Mouse (Mus musculus): ENCODE results near the gene Esrp2.

Esrp2 gene

GRCm38 (mm10) chr8:106123443-106123842 is 13.3 kb downstream of the Esrp2 start:
- DNase-seq (ENCODE audit: low read depth, low spot score) = peak; percentile 14

DNA sequence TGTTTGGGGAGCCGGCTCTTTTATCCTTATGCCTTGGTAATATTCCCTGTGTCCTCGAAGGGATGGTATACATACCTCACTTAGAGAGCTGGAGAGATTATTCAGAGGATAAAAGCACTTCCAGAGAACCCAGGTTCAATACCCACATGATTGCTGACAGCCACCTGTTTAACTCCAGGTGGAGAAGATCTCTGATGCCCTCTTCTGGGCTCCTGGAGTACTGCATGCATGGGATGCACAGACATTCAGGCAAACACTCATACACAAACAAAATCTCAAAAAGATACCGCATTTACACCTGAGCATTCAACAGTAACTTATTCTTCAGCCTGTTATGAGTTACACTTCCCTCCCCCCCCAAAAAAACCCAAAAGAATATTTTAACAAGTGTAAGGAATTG is 20.9 kb downstream of the Esrp2 start:
- DNase-seq (ENCODE audit: low read depth, low spot score) = peak; percentile 72

- no peak for DNase-seq (ENCODE audit: low read depth, low spot score)
Measured at GRCm38 (mm10) chr8:106112514-106112913, 24.3 kb downstream of the Esrp2 start.

- no peak for DNase-seq (ENCODE audit: low read depth, low spot score)
Measured at GRCm38 (mm10) chr8:106112041-106112440, 24.7 kb downstream of the Esrp2 start.

GRCm38 (mm10) chr8:106108729-106109128 is 28.0 kb downstream of the Esrp2 start:
- no peak for DNase-seq (ENCODE audit: low read depth, low spot score)

DNA sequence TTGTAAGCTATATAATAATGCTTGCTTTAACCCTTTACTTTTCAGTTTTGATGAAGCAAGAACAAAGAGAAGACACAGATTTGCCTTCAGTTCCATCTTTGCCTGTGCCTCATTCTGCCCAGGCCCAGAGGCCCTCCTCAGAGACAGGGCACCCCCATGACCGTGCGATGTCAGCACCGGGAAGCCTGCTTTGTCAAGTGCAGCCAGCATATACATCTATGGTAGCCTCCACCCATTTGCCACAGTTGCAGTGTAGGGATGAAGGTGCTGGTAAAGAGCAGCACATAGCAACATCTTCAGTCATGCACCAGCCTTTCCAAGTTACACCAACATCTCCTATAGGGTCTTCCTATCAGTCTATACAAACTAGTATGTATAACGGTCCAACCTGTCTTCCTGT is 28.7 kb downstream of the Esrp2 start:
- no peak for DNase-seq (ENCODE audit: low read depth, low spot score)

- DNase-seq (ENCODE audit: low read depth, low spot score) = no peak
Measured at GRCm38 (mm10) chr8:106106193-106106592, 30.6 kb downstream of the Esrp2 start.

GRCm38 (mm10) chr8:106103888-106104287 is 32.9 kb downstream of the Esrp2 start:
- no peak for DNase-seq (ENCODE audit: low read depth, low spot score)

DNA sequence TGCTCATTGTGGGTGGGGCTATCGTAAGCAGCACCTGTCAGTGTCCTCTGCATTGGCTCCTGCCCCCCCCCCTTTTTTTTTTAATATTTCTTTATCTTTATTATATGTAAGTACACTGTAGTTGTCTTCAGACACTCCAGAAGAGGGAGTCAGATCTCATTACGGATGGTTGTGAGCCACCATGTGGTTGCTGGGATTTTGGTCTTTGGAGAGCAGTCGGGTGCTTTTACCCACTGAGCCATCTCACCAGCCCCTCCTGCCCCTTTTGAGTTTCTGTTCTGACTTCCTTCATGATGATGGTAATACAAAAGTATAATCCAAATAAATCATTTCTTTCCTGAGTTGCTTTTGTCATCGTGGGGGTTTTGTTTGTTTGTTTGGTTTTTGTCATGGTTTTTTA is 34.5 kb downstream of the Esrp2 start:
- DNase-seq (ENCODE audit: low read depth, low spot score) = no peak

Measured in CD4-positive, CD25-positive, alpha-beta regulatory T cell, adult 2 months (primary cell).